Mouse (Mus musculus) layer of hippocampus, adult 9-10 months (tissue): Measurements from ENCODE around the gene Slc35e3.
A peak's percentile ranks its signal among the peaks of the same experiment; 100 is the strongest.

ENCODE experiments used
- DNase-seq: peaks from one replicate; pipeline ENCODE4 v3.0.0; 2022; ENCODE audit warnings: low spot score

Slc35e3 gene

DNA sequence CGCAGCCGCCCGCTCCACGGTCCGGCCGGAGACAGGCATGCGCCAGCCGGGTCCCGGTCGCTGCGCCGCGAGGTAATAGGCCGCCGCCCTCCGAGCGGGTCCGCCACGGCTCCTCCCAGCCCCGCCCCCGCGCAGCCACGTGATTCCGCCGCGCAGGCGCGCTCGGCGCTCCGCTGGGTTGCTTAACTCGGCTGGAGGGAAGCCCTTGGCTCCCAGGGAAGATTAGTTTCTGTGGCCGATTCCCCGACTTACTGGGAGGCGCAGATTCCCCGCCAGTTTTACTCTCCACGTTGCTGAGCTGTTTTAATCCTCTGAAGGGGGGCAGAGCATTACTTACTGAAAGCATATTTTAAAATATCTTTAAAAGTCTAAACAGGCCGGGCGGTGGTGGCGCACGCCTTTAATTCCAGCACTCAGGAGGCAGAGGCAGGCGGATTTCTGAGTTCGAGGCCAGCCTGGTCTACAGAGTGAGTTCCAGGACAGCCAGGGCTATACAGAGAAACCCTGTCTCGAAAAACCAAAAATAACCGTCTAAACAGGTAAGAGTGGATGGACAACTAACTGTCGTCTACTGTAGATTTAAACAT is at the start of gene Slc35e3:
Gene Slc35e3, minus strand, starts transcription at position 69 of the 587 bp plus-strand sequence.
- peak; percentile 83 for DNase-seq

DNA sequence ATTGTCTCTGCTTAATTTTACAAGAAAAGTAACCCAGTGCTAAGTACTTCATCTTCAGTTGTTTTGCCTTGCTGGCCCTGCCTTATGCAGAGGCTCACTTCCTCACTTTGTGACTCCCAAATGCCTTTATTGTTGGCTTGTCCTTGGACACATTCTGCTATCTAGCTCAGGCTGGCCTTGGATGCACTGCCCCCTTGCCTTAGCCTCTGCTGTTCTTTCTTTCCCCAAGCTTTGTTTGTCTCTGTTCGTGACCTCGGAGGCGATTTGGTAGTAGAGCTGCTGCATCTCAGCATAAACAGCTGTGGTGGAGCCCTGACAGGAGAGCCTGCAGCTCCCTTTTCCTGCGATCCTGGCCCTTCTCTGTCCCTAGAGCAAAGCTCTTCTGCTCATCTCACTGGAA is 49.0 kb upstream of the Slc35e3 start:
- DNase-seq, result no peak

DNA sequence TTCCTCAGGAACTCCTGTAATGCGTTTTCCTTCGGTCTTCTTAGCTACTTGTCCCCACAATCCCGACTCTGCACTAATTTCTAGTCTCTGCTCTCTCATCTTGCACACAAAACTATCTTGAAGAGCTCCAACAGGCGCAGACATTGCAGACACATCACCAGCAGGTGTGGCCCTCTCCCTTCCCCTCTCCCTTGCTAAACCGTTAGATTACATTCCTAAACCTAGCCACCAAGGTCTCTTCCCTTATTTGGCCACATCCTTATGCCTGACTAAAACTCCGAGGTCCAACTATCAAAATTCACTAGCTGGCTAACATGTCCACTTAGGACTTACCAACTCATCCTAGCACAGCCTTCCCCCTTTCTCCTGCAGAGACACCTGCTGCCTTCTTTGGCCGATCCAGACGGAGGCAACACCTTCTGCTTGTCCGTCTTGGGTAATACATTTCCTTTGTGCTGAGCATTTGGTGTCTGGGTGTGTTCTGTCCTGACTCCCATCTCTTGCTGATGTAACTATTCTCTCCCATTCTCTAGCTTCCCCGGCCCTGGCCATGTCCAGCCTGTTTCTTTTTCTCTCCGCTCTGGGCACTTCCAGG is 47.4 kb upstream of the Slc35e3 start:
- DNase-seq, result no peak

DNA sequence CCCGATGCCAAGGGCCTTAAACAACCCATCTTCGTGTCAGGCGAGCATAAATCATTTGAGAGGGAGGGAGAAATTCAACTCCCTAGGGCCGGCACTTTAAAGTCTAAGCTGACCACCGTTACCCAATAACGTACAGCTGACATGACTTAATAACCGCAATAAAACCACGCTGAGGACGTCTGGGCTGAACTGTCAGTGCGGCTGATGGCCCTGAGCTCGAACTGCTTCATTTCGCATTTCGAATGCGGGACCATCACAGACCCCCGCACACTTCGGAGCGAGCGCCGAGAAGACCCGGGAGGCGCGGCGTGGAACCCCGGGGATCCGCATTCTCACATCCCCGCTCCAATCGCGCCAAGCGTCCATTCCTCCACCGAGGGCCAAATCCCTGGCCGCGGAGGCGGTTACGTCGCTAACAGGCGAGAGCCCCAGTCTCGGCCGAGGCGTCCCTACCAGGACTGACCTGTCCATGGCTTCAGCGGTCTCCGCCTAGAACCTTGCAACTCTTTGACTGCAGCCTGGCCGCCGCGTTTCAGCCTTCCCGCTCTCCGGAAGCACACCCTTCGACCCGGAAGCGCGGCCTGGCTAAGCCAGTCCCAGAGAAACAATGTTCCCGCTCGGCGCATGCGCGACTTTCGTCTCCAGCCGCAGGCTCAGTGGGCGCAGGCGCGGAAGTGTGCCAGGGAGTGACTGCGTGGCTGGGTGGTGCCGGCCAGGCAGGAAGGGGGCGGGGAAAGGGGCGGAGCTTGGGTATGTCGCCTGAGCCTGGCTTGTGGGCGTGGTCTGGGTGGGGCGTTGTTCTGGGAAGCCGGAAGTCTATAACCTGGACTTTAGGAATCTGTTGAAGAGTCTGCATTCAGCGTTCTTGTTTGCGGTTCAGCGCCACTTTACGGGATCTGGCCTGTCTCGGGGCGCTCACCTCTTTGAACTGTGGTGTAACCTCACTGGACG is 46.3 kb upstream of the Slc35e3 start, which contains the start of gene Nup107:
Gene Nup107, minus strand, starts transcription at position 565 of the 951 bp plus-strand sequence.
- DNase-seq, result peak; percentile 99

DNA sequence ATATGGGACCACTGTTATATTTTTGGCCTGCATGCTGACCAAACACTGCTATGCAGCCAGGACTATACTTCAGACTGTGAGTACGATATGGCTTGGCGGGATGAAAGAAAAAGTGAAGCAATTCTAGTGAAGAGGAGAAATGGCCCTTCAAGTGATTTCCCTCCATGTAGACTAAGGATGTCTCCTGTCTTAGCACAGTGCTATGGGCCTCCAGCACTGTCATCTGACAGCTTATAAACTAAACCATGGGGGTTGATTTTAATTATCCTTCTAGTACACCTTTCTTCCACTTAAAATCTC is 45.0 kb upstream of the Slc35e3 start:
- no peak for DNase-seq

DNA sequence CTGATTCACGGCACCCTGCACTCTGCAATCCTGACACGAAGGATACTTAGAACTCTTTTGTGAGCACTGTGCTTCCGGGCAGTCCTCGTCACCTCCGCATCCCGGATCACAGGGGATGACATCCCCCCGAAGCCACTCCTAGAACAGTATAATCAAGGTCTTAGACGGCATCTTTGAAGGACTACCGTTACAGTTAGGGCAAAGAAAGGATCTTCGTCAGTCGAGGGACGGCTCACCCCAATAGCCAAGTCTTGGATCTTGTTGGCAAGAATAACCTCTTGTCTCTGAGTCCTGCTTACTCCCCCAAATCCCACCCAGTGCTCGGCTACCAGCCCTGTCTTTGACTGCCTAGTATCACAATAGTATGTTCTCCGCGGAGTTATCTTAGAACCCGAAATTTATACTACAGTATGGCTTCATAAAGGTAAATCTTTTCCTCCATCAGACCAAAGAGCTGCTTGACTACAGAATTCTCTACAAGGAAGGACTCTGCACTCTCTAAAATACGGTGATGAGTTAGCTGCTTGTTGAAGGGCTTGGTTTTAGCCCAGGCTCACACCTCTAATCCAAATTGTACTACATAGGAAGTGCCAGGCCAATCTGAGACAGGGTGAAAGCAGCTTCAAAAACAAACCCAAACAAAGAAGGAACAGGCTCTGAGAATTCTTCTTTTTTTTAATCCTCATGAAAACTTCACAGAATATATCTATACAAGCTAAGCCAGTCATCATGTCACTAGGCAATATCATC is 44.4 kb upstream of the Slc35e3 start:
- no peak for DNase-seq

DNA sequence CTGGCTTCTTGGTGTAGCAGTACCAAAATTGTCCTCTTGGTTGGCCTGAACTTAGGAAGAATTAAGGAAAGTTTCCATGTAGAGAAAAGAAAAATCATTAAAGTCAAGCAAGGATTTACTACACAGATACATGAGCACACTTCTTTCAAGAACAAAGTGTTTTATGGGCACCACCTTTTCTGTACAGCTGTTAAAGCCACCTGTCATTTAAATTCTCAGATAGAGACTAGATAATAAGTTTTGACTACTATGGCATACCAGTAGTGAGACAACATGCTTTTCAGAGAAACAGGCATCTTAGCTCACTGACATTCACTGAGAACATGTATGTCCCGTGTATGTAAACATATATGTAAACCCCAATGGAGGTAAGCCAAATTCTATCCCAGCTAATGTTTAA is 43.8 kb upstream of the Slc35e3 start:
- DNase-seq, result no peak

DNA sequence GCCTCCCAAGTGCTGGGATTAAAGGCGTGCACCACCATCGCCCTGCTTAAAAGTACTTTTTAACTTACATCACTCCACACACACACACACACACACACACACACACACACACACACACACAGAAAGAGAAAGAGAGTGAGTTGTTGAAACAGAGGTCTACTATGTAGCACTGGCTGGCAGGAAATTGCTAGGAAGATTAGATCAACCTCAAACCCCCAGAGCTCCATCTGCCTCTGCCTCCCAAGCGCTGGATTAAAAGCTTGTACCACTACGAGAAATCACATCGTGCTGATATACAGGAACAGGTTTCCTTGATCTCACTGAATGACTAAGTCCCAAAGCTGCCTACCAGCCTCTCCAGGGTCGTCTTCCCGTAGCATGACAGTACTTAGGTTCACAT is 38.5 kb upstream of the Slc35e3 start:
- DNase-seq, result no peak

DNA sequence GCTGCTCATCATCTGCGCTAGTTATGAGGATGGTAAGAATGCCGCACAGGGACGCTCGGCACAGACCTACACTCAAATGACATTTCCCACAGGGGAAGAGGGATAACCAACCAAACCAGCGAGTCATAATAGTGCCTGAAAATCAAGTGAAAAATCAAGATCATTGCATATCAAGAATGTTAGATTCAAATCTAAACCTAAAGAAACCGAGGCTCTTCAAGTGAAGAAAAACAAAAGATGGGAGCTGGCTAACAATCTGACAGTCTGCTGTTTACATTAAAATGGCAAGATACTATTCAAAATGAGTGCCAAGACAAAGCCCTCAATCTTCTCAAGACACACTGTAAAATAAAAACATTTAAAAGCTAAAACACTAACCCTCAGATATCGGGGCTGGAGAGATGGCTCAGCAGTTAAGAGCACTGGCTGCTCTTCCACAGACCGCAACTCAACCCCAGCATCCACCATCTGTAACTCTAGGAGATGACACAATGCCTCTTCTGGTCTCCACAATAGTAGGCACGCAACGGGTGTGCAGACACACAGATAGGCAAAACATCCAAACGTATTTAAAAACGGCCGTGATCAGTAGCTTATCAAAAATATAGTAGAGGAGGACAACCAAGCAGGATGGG is 37.7 kb upstream of the Slc35e3 start:
- no peak for DNase-seq

DNA sequence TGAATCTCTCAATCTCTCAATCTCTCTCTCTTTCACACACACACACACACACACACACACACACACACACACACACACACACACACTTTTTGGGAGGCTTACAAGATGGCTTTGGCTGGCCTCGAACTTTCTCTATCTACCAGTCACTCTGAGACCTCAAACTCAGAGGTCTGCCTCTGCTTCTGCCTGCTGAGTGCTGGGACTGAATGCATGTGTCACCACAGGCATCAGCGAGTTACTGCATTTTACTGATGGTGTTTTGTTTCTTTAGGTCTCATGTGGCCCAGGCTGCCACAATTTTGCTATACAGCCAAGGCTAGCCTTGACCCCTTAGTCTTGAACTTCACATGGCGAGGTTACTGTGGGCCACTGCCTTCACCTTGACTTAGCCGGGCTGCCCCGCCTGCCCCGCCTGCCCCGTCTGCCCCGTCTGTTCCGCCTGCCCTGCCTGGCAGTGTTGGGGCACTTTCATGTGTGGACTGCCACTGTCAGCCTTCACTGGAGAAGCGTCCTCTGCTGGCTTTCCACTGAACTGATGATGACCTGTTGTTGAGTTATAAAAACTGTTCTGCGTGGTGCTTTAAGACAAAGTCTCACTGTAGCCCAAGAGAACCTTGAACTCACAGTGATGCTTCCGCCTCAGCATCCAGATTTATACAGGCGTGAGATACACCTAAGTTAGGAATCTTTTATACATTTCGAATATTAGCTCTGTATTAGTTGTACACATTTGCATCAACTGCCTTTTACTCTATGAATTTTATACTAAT is 36.5 kb upstream of the Slc35e3 start:
- DNase-seq, result no peak

DNA sequence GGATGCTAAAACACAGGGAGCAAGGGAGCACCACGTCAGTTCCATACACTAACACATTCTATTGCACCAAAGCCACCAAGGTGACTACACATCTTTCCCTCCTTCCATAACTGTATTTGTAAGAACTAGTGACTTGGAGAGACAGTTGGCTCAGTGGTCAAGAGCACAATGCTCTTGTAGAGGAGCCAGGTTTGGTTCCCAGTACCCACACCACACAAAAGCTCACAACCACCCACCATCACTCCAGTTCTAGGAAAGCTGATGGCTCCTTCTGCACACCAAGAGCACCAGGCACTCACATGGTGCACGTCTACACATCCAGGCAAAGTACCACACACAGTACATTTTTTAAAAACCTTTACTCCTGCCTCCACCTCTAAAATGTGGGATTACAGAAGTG is 35.9 kb upstream of the Slc35e3 start:
- no peak for DNase-seq

DNA sequence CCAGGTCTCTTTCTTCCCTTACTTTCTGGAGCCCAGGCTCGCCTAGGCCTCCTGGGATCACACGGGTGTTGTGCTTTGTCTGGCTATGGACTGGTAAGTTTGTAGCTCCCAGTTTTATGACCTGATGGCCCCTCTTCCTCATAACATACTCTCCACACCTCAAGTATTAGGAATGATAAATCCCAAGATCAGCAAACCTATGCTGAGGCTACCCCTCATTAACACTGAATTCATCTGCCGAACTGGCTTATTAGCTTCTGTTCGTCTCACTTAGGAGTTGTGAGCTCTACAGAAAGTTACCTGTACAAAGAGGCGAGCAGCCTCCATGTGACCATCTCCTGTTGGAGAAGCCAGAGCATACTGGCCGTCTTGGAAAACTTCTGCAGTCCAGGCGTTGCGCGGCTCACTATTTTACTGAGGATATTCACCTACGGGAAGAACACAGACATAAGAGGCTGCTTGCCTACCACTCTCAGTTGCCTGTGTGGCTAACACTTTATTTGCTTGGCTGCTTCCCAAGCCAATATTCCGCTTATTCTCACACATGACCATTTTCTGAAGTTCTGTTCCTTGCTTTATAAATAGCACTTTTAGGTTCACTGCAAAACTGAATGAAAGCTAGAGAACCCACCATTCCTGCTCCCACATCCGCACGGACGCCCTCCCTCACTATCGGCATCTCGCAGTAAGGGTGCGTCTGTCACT is 35.0 kb upstream of the Slc35e3 start:
- no peak for DNase-seq

DNA sequence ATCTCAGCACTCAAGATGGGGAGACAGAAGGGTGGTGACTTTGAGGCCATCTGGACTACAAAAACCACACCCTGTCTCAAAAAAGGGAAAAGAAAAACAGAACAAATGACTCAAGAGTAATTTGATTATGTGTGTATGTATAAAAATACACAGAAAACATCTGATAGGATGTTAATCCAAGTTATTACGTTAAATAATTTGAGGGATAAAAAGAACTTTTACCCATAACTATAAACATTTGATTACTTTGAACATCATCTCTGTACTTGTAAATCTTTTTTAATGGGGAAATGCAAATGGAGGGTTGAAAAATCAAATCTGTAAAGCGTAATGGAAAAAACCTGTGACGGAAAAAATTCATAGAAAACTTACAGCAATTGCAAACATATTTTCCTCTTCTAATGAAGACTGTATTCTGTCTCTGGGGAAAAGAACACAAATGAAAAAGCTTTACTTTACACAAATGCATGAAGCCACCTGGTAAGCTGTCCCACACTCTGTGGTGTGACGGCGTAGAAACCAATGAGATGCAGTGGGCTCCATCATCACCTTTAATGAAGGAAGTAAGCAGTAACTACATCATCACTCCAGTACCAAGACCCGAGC is 34.2 kb upstream of the Slc35e3 start:
- DNase-seq, result no peak

DNA sequence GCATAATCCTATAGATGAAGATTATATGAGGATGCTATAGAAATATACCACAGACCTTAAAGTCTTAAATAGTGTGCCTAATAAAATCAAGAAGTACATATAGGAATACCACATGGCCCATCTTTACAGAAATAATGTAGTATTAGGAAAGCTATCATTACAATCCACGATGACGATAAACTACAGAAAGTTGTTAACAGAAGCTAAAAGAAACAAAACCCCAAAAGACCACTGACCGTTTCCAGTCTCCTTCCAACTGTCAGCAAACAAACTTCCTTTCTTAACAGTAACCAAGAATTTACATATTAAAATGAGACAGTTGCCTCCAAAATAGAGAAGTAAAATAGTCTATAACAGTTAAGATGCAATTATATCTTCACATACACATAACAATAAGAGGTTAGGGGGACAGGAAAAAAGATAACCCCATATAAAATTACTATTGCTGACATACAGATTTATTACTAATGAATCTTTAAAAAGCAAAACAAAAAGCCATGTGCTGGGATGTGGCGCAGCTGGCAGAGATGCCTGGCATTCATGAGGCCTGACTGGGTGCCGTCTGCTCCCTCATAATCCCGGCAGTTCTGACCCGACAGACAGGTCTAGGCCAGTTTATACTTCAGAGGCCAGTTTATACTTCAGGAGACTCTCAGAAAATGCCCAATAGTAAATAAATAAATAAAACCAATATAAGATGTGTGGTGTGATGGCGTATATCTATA is 33.6 kb upstream of the Slc35e3 start:
- no peak for DNase-seq

DNA sequence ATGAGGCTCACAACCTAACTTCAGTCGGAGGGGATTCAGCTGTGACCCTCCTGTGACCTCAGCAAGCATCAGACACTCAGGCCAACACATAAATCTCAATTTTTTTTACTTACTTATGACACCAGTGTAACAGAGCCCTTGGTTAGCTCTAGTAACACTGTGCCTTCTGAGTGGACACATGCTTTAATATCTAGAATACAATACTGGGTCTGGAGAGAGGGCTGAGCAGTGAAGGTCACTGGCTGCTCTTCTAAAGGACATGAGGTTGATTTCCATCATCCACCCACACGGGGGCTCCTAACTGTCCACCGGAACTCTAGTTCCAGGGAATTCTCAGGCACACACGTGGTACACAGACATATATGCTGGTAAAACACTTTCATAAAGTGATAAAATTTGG is 32.8 kb upstream of the Slc35e3 start:
- DNase-seq, result no peak

DNA sequence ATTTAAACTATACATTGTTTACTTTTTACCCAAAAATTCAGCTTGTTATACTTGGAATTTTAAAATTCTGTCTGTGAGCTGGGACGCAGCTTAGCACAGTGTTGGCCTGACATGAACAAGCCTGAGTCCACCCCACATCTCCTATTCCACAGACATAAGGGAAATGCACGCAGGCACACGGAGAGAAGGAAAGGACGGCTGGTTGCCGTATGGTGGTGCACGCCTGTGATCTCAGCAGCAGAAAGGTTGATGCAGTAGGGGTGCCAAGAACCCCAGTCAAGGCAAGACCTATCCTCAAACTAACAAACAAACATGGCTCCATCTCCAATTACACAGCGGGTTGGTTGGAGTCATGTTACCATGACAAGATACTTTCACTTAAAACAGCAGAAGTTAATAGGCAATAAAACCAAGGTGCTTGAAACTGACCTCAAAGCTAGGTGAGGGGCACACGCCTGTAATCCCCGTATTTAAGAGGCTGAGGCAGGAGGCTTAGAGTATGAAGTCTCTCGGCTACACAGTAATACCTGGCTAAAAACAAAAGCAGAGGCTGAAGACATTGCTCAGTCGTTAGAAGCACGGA is 32.3 kb upstream of the Slc35e3 start:
- DNase-seq, result no peak

DNA sequence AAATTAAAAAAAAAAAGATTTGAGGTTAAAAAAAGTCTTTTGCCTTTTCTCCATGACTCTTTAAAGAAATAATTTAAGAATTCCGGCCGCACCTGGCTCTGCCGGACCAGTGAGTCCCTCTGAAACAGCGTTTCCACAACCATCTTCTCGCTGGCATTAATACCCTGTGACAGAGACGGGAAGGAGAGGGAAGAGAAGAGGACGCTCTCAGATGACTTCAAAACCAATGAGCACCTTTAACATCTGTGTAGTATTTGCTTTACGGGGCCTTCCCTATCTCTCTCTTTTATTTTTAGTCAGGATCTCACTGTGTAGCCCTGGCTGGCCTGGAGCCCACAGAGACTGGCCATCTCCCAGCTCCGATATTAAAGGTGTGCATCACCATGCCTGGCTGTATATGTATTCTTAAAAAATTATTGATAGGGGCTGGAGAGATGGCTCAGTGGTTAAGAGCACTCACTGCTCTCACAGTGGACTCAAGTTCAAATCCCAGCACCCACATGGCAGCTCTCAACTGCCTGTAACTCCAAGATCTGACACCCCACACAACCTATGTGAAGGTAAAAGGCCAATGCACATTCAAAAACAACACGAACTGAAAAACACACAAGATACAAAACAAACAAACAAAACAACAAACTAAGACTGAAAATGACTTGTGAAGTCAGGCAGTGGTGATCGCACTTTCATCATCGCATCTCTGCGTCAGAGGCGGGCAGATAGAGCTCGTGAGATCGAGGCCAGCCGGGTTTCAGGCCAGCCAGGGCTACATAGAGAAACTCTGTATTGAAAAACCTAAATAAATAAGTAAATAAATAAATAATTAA is 31.5 kb upstream of the Slc35e3 start:
- no peak for DNase-seq

DNA sequence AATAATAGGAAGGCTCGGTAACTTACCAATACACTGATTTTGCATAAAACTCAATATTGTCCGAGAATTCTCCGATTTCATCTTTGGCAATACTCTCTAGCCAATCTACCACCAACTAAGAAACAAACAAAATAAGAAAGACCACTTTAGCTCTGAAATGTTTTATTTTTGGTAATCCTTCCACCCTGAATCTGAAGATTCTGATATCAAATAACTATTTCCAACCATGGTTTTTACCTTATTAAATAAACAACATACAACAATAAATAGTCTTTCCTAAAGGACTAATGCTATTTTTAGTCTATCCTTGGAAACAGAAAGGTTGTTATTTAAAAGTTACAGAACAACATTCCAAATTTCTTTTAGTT is 30.9 kb upstream of the Slc35e3 start:
- no peak for DNase-seq
